8 mouse cellular contexts compared by ENCODE assay signal in the genomic region with DNA sequence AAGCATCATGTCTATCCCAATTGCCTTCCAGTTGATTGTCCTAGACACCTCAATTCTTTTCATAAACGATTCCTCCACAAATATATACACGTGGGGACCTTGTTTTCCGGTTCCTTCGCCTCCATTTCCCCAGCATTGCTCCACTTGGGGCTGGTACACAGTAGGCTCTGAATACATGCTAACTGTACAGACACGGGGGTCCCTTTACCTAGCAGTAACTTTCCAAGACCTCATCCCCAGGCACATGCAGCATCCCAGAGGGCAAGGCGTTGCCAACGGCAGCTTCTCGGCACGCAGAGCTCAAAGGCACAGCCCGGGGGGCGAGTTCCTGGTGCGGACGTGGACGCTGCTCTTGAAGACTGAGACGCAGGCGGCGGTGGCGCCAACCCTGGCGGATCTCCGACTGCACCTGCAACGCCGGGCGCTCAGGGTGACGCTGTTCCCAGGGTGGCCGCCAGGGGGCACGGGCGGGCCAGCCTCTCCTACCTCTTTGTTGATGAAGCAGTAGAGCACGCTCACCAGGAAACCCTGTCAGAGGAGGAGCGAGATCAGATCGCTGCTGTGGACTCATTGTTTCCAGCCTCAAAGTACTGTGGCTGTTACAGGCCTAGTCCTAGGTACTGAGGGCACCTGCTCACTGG. TPM values are rescaled to one million over a fixed set of nuclear protein-coding genes. Genes with fewer than 3 reads are reported as not detected.
DNase-seq lines count a peak whose midpoint lies in the region; ATAC-seq lines count a peak whose summit lies in the region.

No protein-coding gene starts in this region.

- peak; percentile 61 for ATAC-seq in intestine, embryonic 14.5 days (replicated peaks; ENCODE audit: low FRiP score, low TSS enrichment, low read depth)

- peaks cover 17% of the 10 kb centered on the region for H3K4me1 ChIP-seq in intestine, embryonic 14.5 days (replicated peaks; ENCODE audit: control insufficient read depth, insufficient read depth, low read length)

- intact Hi-C loops in gastrocnemius, postnatal 14 days (cut with DNase I; ENCODE audit: low total_unique reads) = no loop called here
- intact Hi-C loops in left cerebral cortex, postnatal 14 days (cut with DNase I) = loop anchor here (1.0 to 5.0 kb wide), 2 partner anchors 15 to 55 kb away; a partner anchor contains a TSS

- no peak overlapping the region for H3K9ac ChIP-seq in intestine, embryonic 14.5 days (ENCODE audit: low read length)

- H3K36me3 ChIP-seq in intestine, embryonic 14.5 days (ENCODE audit: control insufficient read depth, insufficient read depth, low read length) = peaks cover 23% of the 10 kb centered on the region

- WGBS in intestine, embryonic 14.5 days = 5% methylated on average over 30 of the region's 30 CpGs

- DNase-seq in ZHBTc4 (ENCODE audit: low read depth, low spot score) = peak; percentile 94
- peak; percentile 92 for DNase-seq in embryo, embryonic 10 days (ENCODE audit: low spot score)
- DNase-seq in gastrocnemius, postnatal 14 days = peak; percentile 89
- DNase-seq in intestine, embryonic 14.5 days (ENCODE audit: low spot score) = peak; percentile 98
- peak; percentile 94 to 95 for DNase-seq in left cerebral cortex, postnatal 14 days (ENCODE audit: low spot score in 2 of 2)
- DNase-seq in mesoderm, embryonic 11.5 days (ENCODE audit: low read depth, low spot score) = peak; percentile 86
- peak; percentile 90 for DNase-seq in right cerebral cortex, postnatal 25 days
- peak; percentile 81 to 92 for DNase-seq in urinary bladder, postnatal 4 days (ENCODE audit: low spot score in 2 of 2)

- no peak overlapping the region for H3K4me3 ChIP-seq in intestine, embryonic 14.5 days (ENCODE audit: low read depth, low read length)

- no peaks in the 10 kb centered on the region for H3K9me3 ChIP-seq in intestine, embryonic 14.5 days (ENCODE audit: control insufficient read depth, low read length)

- H3K4me2 ChIP-seq in intestine, embryonic 14.5 days (ENCODE audit: low read length) = peak overlapping the region; percentile 26; the same call in 1 of the 2 replicates

- peaks cover 12% of the 10 kb centered on the region for H3K27me3 ChIP-seq in intestine, embryonic 14.5 days (replicated peaks; ENCODE audit: control insufficient read depth, insufficient read depth, low read length)

- no peak overlapping the region for H3K27ac ChIP-seq in intestine, embryonic 14.5 days (ENCODE audit: low read depth)

RNA-seq across cellular contexts. Expression of a gene that starts 7.8 kb away (rescaled TPM):
- 10 to 100 TPM; 62.3 to 66.5 TPM for total RNA-seq in gastrocnemius, postnatal 14 days (2021)
- polyA plus RNA-seq in intestine, embryonic 14.5 days (2014; fragmentation: Nextera tagmentation; extraction: Ambion mirVana) = 166 and 167 TPM in 2 replicates
- 10 to 100 TPM; 84.3 to 88.7 TPM for total RNA-seq in left cerebral cortex, postnatal 14 days (2021)

RNA-seq across cellular contexts. Expression of a gene that starts 8.2 kb away (rescaled TPM):
- 1 to 10 TPM; 3.1 to 4.2 TPM for total RNA-seq in gastrocnemius, postnatal 14 days (2021)
- polyA plus RNA-seq in intestine, embryonic 14.5 days (2014; fragmentation: Nextera tagmentation; extraction: Ambion mirVana) = 10.1 and 11.0 TPM in 2 replicates
- 10 to 100 TPM; 19.6 to 21.9 TPM for total RNA-seq in left cerebral cortex, postnatal 14 days (2021)

RNA-seq across cellular contexts. Expression of a gene that starts 8.6 kb away (rescaled TPM):
- under 1 TPM in 1 of 2 experiments, not detected in 1; 0.09 TPM for total RNA-seq in gastrocnemius, postnatal 14 days (2021)
- 2.2 and 2.7 TPM in 2 replicates for polyA plus RNA-seq in intestine, embryonic 14.5 days (2014; fragmentation: Nextera tagmentation; extraction: Ambion mirVana)
- total RNA-seq in left cerebral cortex, postnatal 14 days (2021) = 1 to 10 TPM; 1.6 to 2.8 TPM

RNA-seq across cellular contexts. Expression of a gene that starts 18.9 kb away (rescaled TPM):
- total RNA-seq in gastrocnemius, postnatal 14 days (2021) = 10 to 100 TPM; 12.1 to 14.2 TPM
- 1.9 and 2.9 TPM in 2 replicates for polyA plus RNA-seq in intestine, embryonic 14.5 days (2014; fragmentation: Nextera tagmentation; extraction: Ambion mirVana)
- 100 to 1,000 TPM; 167 to 183 TPM for total RNA-seq in left cerebral cortex, postnatal 14 days (2021)

RNA-seq across cellular contexts. Expression of a gene that starts 37.6 kb away (rescaled TPM):
- 1 to 10 TPM; 3.2 TPM for total RNA-seq in gastrocnemius, postnatal 14 days (2021)
- polyA plus RNA-seq in intestine, embryonic 14.5 days (2014; fragmentation: Nextera tagmentation; extraction: Ambion mirVana) = 8.1 and 8.8 TPM in 2 replicates
- 10 to 100 TPM; 11.5 to 12.6 TPM for total RNA-seq in left cerebral cortex, postnatal 14 days (2021)
